Mouse (Mus musculus) heart, postnatal 0 days (tissue): Measurements from ENCODE around the gene Vsig2. TPM values are rescaled to one million over a fixed set of nuclear protein-coding genes. Genes with fewer than 3 reads are reported as not detected.
A peak's percentile ranks its signal among the peaks of the same experiment; 100 is the strongest.

Experiments
- ATAC-seq: fragments of 200-750 bp; cut with Nextera tagmentation; 2 replicates; pipeline ENCODE4 v1.8.0; 2017; ENCODE audit warnings: low read depth, moderate number of reproducible peaks, moderate library complexity; ENCODE audit not compliant: insufficient read depth
- DNase-seq: peaks from one replicate; pipeline ENCODE4 v3.0.0-alpha.2; 2016; ENCODE audit warnings: low spot score
- H3K27ac ChIP-seq: fragments of 300-500 bp; sonication (generic); 2 replicates; pipeline ENCODE4 v1.5.1; 2014; ENCODE audit warnings: low read depth, mild to moderate bottlenecking
- H3K27me3 ChIP-seq: fragments of 300-500 bp; sonication (generic); 2 replicates; pipeline ENCODE4 v1.6.1; 2014; ENCODE audit warnings: low read length, mixed read lengths; ENCODE audit not compliant: control insufficient read depth, insufficient read depth
- H3K36me3 ChIP-seq: fragments of 300-500 bp; sonication (generic); replicated peaks from 2 replicates; pipeline ENCODE4 v1.6.1; 2014; ENCODE audit warnings: low read length, mixed read lengths; ENCODE audit not compliant: control insufficient read depth, insufficient read depth
- H3K4me1 ChIP-seq: fragments of 300-500 bp; sonication (generic); 2 replicates; pipeline ENCODE4 v1.6.1; 2014; ENCODE audit warnings: antibody characterized with exemption; ENCODE audit not compliant: control insufficient read depth, insufficient read depth
- H3K4me2 ChIP-seq: fragments of 300-500 bp; sonication (generic); 2 replicates; pipeline ENCODE4 v1.6.1; 2014; ENCODE audit warnings: low read depth, mild to moderate bottlenecking, low read length, moderate library complexity
- H3K4me3 ChIP-seq: fragments of 300-500 bp; sonication (generic); 2 replicates; pipeline ENCODE4 v1.5.1; 2014; ENCODE audit warnings: low read depth, low read length
- H3K9ac ChIP-seq: fragments of 300-500 bp; sonication (generic); replicated peaks from 2 replicates; pipeline ENCODE4 v1.6.1; 2014; ENCODE audit warnings: low read depth, low read length, mixed read lengths
- H3K9me3 ChIP-seq: fragments of 300-500 bp; sonication (generic); replicated peaks from 2 replicates; pipeline ENCODE4 v1.6.1; 2016; ENCODE audit warnings: low read length; ENCODE audit not compliant: control insufficient read depth
- CTCF ChIP-seq: IDR thresholded peaks from 2 replicates; pipeline ENCODE4 v1.5.1; 2016; ENCODE audit warnings: antibody characterized with exemption, control low read depth, low read depth
- EP300 ChIP-seq: IDR thresholded peaks from 2 replicates; pipeline ENCODE4 v1.6.1; 2016; ENCODE audit warnings: antibody characterized with exemption, low read depth
- WGBS: fragments of 180-500 bp; shearing (Covaris S2); extraction: QIAGEN DNeasy Blood & Tissue Kit; methylation state at CpG from one replicate; pipeline ENCODE4 v1.1.7; 2014; 5-methylcytosine and 5-hydroxymethylcytosine counted together
- polyA plus RNA-seq: library from polyadenylated mRNA; unstranded; fragments of >200 nt; fragmentation: Nextera tagmentation; extraction: Ambion mirVana; gene quantifications from 2 replicates; pipeline ENCODE4 v1.2.1, GENCODE M21; 2015
- total RNA-seq: library from RNA; depleted of rRNA; stranded (reverse); fragments of >200 nt; gene quantifications from 2 replicates; pipeline ENCODE4 v1.2.3, GENCODE M21; 2014; ENCODE audit warnings: low replicate concordance

Vsig2 gene
- total and polyA plus RNA-seq, 2 experiments from 2014 or later, result 1.5 TPM; not detected in 1

GRCm38 (mm10) chr9:37560617-37561016, 21.6 kb downstream of the Vsig2 start:
- no peak overlapping the region for H3K4me2 ChIP-seq
- DNase-seq (no peak), ATAC-seq (no peak)
- H3K4me1 ChIP-seq, result no peaks in the 10 kb centered on the region
- 78% methylated on average over 2 of the region's 2 CpGs for WGBS
- H3K27me3 ChIP-seq, result no peaks in the 10 kb centered on the region
- no peak for TF ChIP-seq EP300
- H3K36me3 ChIP-seq, result no peaks in the 10 kb centered on the region
- no peak overlapping the region for H3K4me3 ChIP-seq
- no peak overlapping the region for H3K27ac ChIP-seq
- no peaks in the 10 kb centered on the region for H3K9me3 ChIP-seq
- no peak overlapping the region for H3K9ac ChIP-seq

DNA sequence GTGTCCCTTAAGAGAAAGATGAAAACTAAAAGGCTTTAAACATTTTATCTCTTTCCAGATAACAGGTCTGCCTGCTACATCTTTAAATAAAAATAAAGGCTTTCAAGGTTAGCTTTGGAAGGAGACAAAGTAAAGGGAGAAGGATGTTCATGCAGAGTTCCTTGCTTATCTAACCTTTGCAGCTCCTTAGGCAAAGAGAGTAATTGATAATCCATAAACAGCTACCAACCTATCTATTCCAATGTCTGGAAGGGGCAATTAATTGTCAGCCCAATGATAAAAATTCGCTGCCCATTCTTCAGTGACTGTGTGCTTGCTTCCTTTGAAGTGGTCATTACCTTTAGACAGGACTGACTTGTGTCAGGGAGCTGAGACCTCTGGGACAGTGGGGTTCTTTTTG, 24.8 kb downstream of the Vsig2 start:
- H3K4me1 ChIP-seq, result peaks cover 15% of the 10 kb centered on the region
- no peaks in the 10 kb centered on the region for H3K27me3 ChIP-seq
- H3K9me3 ChIP-seq, result no peaks in the 10 kb centered on the region
- H3K36me3 ChIP-seq, result no peaks in the 10 kb centered on the region
- H3K4me3 ChIP-seq, result no peak overlapping the region
- ATAC-seq (no peak), DNase-seq (no peak)
- TF ChIP-seq CTCF (no peak), EP300 (no peak)
- H3K9ac ChIP-seq, result no peak overlapping the region
- WGBS, result 43% methylated on average over 1 of the region's 1 CpGs
- no peak overlapping the region for H3K4me2 ChIP-seq
- no peak overlapping the region for H3K27ac ChIP-seq

DNA sequence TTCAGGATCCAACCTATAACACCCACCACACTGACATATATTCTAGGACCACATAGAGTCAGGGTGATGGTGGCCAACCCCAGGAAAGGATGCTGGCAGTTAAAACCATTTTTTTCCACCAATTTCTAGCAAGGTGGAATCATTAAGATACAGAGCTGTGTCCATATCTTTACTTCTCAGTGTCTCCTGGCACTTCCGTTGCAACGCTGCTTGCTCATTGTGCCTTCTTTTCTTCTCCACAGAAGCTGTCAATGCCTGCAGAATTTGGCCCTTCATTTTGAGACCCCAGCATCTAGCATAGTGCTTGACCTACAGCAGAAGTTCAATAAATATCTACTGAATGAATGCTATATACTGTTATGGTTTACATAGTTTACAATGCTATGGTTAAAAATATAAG, 28.0 kb downstream of the Vsig2 start:
- H3K9ac ChIP-seq, result no peak overlapping the region
- 82% methylated on average over 2 of the region's 2 CpGs for WGBS
- DNase-seq, result no peak
- peaks cover 22% of the 10 kb centered on the region for H3K4me1 ChIP-seq
- no peak overlapping the region for H3K27ac ChIP-seq
- H3K9me3 ChIP-seq, result no peaks in the 10 kb centered on the region
- no peaks in the 10 kb centered on the region for H3K27me3 ChIP-seq
- H3K36me3 ChIP-seq, result no peaks in the 10 kb centered on the region
- TF ChIP-seq EP300 (no peak), CTCF (no peak)
- H3K4me2 ChIP-seq, result no peak overlapping the region
- H3K4me3 ChIP-seq, result no peak overlapping the region
- no peak for ATAC-seq

- TF ChIP-seq EP300 (no peak), CTCF (no peak)
- Histone ChIP-seq H3K4me1 (peaks cover 27% of the 10 kb centered on the region), H3K4me3 (no peak overlapping the region), H3K27me3 (no peaks in the 10 kb centered on the region), H3K36me3 (no peaks in the 10 kb centered on the region), H3K9ac (no peak overlapping the region), H3K4me2 (peak overlapping the region; percentile 42), H3K9me3 (no peaks in the 10 kb centered on the region), H3K27ac (no peak overlapping the region)
- DNase-seq, result no peak
- no peak for ATAC-seq
- 44% methylated on average over 5 of the region's 5 CpGs for WGBS
Observed at GRCm38 (mm10) chr9:37567454-37567853, 28.4 kb downstream of the Vsig2 start.

DNA sequence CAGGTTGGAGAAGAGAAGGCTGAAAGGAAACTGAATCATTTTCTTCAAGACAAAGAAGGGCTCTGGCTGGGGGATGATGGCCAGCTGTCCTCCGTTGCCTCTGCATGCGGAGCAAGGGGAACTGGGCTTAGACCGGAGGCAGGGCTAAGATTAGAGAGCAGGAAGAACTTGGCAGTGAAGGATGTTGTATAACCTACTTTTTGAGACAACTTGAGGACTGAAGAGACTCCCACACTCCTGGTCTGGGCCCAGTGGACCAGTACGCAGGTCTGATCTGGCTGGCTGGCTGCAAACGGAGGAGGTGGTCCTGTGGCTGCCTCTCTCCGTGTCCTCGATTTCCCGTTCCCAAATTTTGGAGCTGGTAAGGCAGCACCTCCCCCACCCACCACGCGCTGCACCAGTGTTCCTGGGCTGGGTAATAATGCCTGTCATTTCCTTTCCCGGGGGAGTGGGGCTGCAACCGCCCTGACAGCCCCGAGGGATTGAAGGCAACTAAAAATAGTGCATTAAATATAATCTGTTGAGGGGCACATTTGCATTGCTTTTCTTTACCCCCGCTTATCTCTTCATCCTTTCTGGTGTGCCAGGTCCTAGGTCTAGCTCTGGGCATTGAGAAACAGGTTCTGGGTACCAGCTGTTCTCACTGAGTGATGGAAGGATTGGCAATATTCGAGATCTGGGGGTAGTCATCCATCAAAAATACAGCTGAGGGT, 29.0 kb downstream of the Vsig2 start:
- ATAC-seq, result peak; percentile 24; the same call in 1 of the 2 replicates
- Histone ChIP-seq H3K36me3 (no peaks in the 10 kb centered on the region), H3K4me1 (peaks cover 28% of the 10 kb centered on the region), H3K9ac (no peak overlapping the region), H3K4me3 (no peak overlapping the region), H3K9me3 (no peaks in the 10 kb centered on the region), H3K4me2 (peak overlapping the region; percentile 42), H3K27ac (no peak overlapping the region), H3K27me3 (no peaks in the 10 kb centered on the region)
- TF ChIP-seq EP300 (no peak), CTCF (no peak)
- no peak for DNase-seq
- 17% methylated on average over 15 of the region's 15 CpGs for WGBS
